Mouse (Mus musculus): ENCODE measurements around the gene Wdr64.

Gene Wdr64

GRCm38 (mm10) chr1:175716832-175717231 lies 18.4 kb downstream of the Wdr64 start:
- DNase-seq (ENCODE audit: low read depth, low spot score), result no peak

- no peak for DNase-seq (ENCODE audit: low read depth, low spot score)
Observed at GRCm38 (mm10) chr1:175725771-175726170, 27.4 kb downstream of the Wdr64 start.

- DNase-seq (ENCODE audit: low read depth, low spot score), result no peak
Observed at GRCm38 (mm10) chr1:175754576-175755364, 56.4 kb downstream of the Wdr64 start.

- no peak for DNase-seq (ENCODE audit: low read depth, low spot score)
Observed at GRCm38 (mm10) chr1:175794668-175795067, 96.3 kb downstream of the Wdr64 start.

GRCm38 (mm10) chr1:175808356-175808755 lies 110.0 kb downstream of the Wdr64 start:
- no peak for DNase-seq (ENCODE audit: low read depth, low spot score)

- no peak for DNase-seq (ENCODE audit: low read depth, low spot score)
Observed at GRCm38 (mm10) chr1:175811625-175812024, 113.2 kb downstream of the Wdr64 start.

GRCm38 (mm10) chr1:175823815-175824438 lies 125.5 kb downstream of the Wdr64 start:
- no peak for DNase-seq (ENCODE audit: low read depth, low spot score)

GRCm38 (mm10) chr1:175828539-175828938 lies 130.1 kb downstream of the Wdr64 start:
- DNase-seq (ENCODE audit: low read depth, low spot score), result no peak

GRCm38 (mm10) chr1:175829220-175829619 lies 130.8 kb downstream of the Wdr64 start:
- no peak for DNase-seq (ENCODE audit: low read depth, low spot score)

- no peak for DNase-seq (ENCODE audit: low read depth, low spot score)
Observed at GRCm38 (mm10) chr1:175855515-175855914, 157.1 kb downstream of the Wdr64 start.

All from CD4-positive, CD25-positive, alpha-beta regulatory T cell, adult 2 months (primary cell).